Mouse (Mus musculus) adrenal gland, adult 10 weeks (tissue): ENCODE data around the gene Exosc6. TPM values are rescaled to one million over a fixed set of nuclear protein-coding genes. Genes with fewer than 3 reads are reported as not detected.

Source experiments
- polyA plus RNA-seq: library from polyadenylated mRNA; stranded (reverse); fragments of 350-450 nt; fragmentation: Illumina TruSeq; extraction: RNeasy Lipid Tissue Mini Kit (QIAGEN cat#74804); gene quantifications from one replicate; pipeline ENCODE4 v1.2.3, GENCODE M21; 2014; ENCODE audit warnings: low read depth, low replicate concordance

The Exosc6 gene
- 9.0 TPM for polyA plus RNA-seq

GRCm38 (mm10) chr8:111056158-111056663 is at the start of gene Exosc6:
Gene Exosc6 (plus strand): TSS chr8:111056339.

GRCm38 (mm10) chr8:111031572-111031971 is 24.6 kb upstream of the Exosc6 start, which contains the start of gene Ddx19b:
Gene Ddx19b (minus strand): TSS chr8:111031751.

GRCm38 (mm10) chr8:111032916-111033315 is 23.2 kb upstream of the Exosc6 start, which contains the start of gene Aars:
Gene Aars (plus strand): TSS chr8:111033144.

GRCm38 (mm10) chr8:111092326-111092725 is 36.2 kb downstream of the Exosc6 start, which contains the start of gene Clec18a:
Gene Clec18a (minus strand): TSS chr8:111092426.

GRCm38 (mm10) chr8:111093865-111094718 is 38.0 kb downstream of the Exosc6 start, which contains the start of gene Pdpr:
Gene Pdpr (plus strand): TSS chr8:111094630.

Other genes starting within 250 kb of the Exosc6 start
- gene Cog4, start 209.7 kb upstream of the Exosc6 start, polyA plus RNA-seq, result 18.3 TPM
- gene Sf3b3, start 209.6 kb upstream of the Exosc6 start, polyA plus RNA-seq, result 47.3 TPM
- gene Fuk, start 153.9 kb upstream of the Exosc6 start, polyA plus RNA-seq, result 1.2 TPM
- 9.0 TPM for gene St3gal2, start 136.4 kb upstream of the Exosc6 start, polyA plus RNA-seq
- gene Ddx19a, start 58.5 kb upstream of the Exosc6 start, polyA plus RNA-seq, result 17.9 TPM
- 11.0 TPM for gene Ddx19b, start 24.6 kb upstream of the Exosc6 start, polyA plus RNA-seq
- gene Aars, start 23.2 kb upstream of the Exosc6 start, polyA plus RNA-seq, result 33.4 TPM
- not detected for gene Clec18a, start 36.1 kb downstream of the Exosc6 start, polyA plus RNA-seq
- 31.7 TPM for gene Pdpr, start 38.3 kb downstream of the Exosc6 start, polyA plus RNA-seq
- 127 TPM for gene Glg1, start 202.9 kb downstream of the Exosc6 start, polyA plus RNA-seq
- gene Rfwd3, start 243.9 kb downstream of the Exosc6 start, polyA plus RNA-seq, result 122 TPM